Mouse (Mus musculus): Measurements from ENCODE around the gene Fmod. TPM values are rescaled to one million over a fixed set of nuclear protein-coding genes. Genes with fewer than 3 reads are reported as not detected.
A peak's percentile ranks its signal among the peaks of the same experiment; 100 is the strongest.

The Fmod gene
- polyA plus RNA-seq, 1 experiment from 2014 or later, result 2.2 TPM

- Histone ChIP-seq H3K4me3 (replicated peaks) (no peak overlapping the region), H3K4me1 (replicated peaks) (no peaks in the 10 kb centered on the region), H3K9ac (no peak overlapping the region), H3K36me3 (no peaks in the 10 kb centered on the region), H3K4me2 (no peak overlapping the region), H3K9me3 (replicated peaks) (no peaks in the 10 kb centered on the region), H3K27ac (no peak overlapping the region), H3K27me3 (no peaks in the 10 kb centered on the region)
- WGBS (ENCODE audit: insufficient replicate concordance), result 62% methylated on average over 2 of the region's 2 CpGs
- no peak for DNase-seq
- ATAC-seq (ENCODE audit: low read depth), result no peak
These were observed 2.3 kb downstream of the Fmod start for GRCm38 (mm10) chr1:134039361-134039760.

DNA sequence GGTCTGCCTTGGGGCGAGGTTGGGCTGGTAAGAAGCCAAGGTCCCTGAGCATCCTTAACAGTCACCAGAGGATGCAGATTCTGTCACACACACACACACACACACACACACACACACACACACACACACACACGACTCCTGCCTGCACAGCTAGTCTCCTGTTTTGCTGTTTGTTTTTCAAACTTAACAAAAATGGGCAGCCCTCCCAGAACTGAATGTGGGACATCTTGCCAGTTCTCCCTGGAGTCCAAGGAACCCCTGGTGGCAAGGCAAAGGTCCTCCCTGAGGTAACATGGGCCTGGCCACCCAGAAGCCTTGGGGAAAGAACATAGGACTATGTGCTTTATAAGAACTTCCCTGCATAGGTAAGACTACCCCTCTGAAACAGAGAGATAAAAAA, 4.8 kb downstream of the Fmod start:
- DNase-seq, result no peak
- 40% methylated on average over 2 of the region's 2 CpGs for WGBS (ENCODE audit: insufficient replicate concordance)
- H3K9me3 ChIP-seq (replicated peaks), result no peaks in the 10 kb centered on the region

GRCm38 (mm10) chr1:134042341-134042740, 5.3 kb downstream of the Fmod start:
- Histone ChIP-seq H3K36me3 (no peaks in the 10 kb centered on the region), H3K9me3 (replicated peaks) (no peaks in the 10 kb centered on the region), H3K9ac (no peak overlapping the region), H3K4me2 (no peak overlapping the region), H3K27me3 (0 out of 2 replicates have a peak, but pooled peaks cover 12% of the 10 kb centered on the region), H3K4me3 (replicated peaks) (no peak overlapping the region), H3K4me1 (replicated peaks) (peaks cover 14% of the 10 kb centered on the region), H3K27ac (0 out of 2 replicates have a peak overlapping the region, but pooled peaks have one; percentile 18)
- ATAC-seq (ENCODE audit: low read depth) (no peak), DNase-seq (no peak)
- 29% methylated on average over 1 of the region's 1 CpGs for WGBS (ENCODE audit: insufficient replicate concordance)

More for the DNA sequence above, 4.8 kb downstream of the Fmod start:
- ATAC-seq (ENCODE audit: low read depth), result no peak
- Histone ChIP-seq H3K4me3 (replicated peaks) (no peak overlapping the region), H3K27me3 (0 out of 2 replicates have a peak, but pooled peaks cover 8% of the 10 kb centered on the region), H3K4me2 (no peak overlapping the region), H3K36me3 (no peaks in the 10 kb centered on the region), H3K4me1 (replicated peaks) (peaks cover 11% of the 10 kb centered on the region), H3K27ac (no peak overlapping the region), H3K9ac (no peak overlapping the region)

DNA sequence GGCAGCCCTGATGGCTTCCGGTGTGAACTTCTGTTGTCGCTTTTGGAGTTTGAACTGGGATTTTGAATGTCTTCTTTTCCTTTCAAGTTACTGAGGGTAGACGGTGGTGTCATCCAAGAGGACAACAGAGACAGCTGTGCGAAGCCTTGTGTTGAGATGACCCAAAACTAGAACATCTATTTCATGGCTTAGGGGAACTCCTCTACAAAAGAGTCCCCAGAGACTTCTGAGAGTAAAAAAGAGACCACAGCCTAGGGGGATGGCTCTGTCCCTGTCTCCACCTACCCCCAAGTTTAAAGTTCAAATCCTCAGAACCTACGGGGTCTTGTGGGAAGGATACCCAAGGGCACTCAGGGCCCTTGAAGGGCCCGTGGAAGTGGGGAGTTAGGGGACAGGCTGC, 7.8 kb downstream of the Fmod start:
- no peak overlapping the region for H3K4me2 ChIP-seq
- DNase-seq (no peak), ATAC-seq (ENCODE audit: low read depth) (no peak)
- no peak overlapping the region for H3K4me3 ChIP-seq (replicated peaks)
- H3K36me3 ChIP-seq, result no peaks in the 10 kb centered on the region
- no peaks in the 10 kb centered on the region for H3K9me3 ChIP-seq (replicated peaks)
- H3K9ac ChIP-seq, result no peak overlapping the region
- H3K27ac ChIP-seq, result no peak overlapping the region
- peaks cover 14% of the 10 kb centered on the region for H3K4me1 ChIP-seq (replicated peaks)
- H3K27me3 ChIP-seq, result peaks cover 23% of the 10 kb centered on the region; the same call in 1 of the 2 replicates
- WGBS (ENCODE audit: insufficient replicate concordance), result 74% methylated on average over 6 of the region's 6 CpGs

- Histone ChIP-seq H3K4me2 (peak overlapping the region; percentile 41), H3K27me3 (peaks cover 24% of the 10 kb centered on the region), H3K4me1 (replicated peaks) (peaks cover 14% of the 10 kb centered on the region), H3K9ac (no peak overlapping the region), H3K9me3 (replicated peaks) (no peaks in the 10 kb centered on the region), H3K27ac (no peak overlapping the region), H3K4me3 (replicated peaks) (no peak overlapping the region), H3K36me3 (no peaks in the 10 kb centered on the region)
- DNase-seq (no peak), ATAC-seq (ENCODE audit: low read depth) (no peak)
- 7% methylated on average over 9 of the region's 9 CpGs for WGBS (ENCODE audit: insufficient replicate concordance)
These were observed 8.9 kb downstream of the Fmod start for GRCm38 (mm10) chr1:134045971-134046370.

GRCm38 (mm10) chr1:134046387-134046786, 9.3 kb downstream of the Fmod start:
- H3K4me3 ChIP-seq (replicated peaks), result no peak overlapping the region

DNA sequence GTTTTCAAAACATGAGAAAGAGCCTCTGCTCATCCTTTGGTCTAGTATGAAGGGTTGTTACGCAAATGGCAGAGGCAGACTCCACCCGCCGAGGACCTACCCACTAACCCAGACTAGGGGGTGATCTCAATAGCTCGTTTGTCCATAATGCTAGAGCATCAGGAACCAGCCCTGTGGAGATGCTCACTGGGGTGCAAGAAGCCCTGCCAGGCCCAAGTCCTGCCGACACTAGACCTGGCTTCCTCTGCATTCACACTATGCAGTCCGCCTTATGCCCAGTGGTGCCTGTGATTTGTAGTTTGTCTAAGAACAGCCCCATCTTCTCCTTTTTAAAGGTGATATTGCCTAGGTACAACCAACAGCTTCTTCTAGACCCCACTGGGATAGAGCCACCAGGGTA, 10.4 kb downstream of the Fmod start:
- Histone ChIP-seq H3K4me3 (replicated peaks) (no peak overlapping the region), H3K4me2 (no peak overlapping the region), H3K9me3 (replicated peaks) (no peaks in the 10 kb centered on the region), H3K4me1 (replicated peaks) (peaks cover 14% of the 10 kb centered on the region), H3K27ac (no peak overlapping the region), H3K27me3 (peaks cover 28% of the 10 kb centered on the region), H3K36me3 (no peaks in the 10 kb centered on the region), H3K9ac (no peak overlapping the region)
- DNase-seq, result no peak
- ATAC-seq (ENCODE audit: low read depth), result no peak
- WGBS (ENCODE audit: insufficient replicate concordance), result 65% methylated on average over 6 of the region's 6 CpGs

More at GRCm38 (mm10) chr1:134046387-134046786, 9.3 kb downstream of the Fmod start:
- Histone ChIP-seq H3K4me1 (replicated peaks) (peaks cover 14% of the 10 kb centered on the region), H3K27me3 (peaks cover 28% of the 10 kb centered on the region), H3K9me3 (replicated peaks) (no peaks in the 10 kb centered on the region), H3K36me3 (no peaks in the 10 kb centered on the region), H3K9ac (peak overlapping the region; percentile 29; the same call in 1 of the 2 replicates), H3K27ac (no peak overlapping the region), H3K4me2 (peak overlapping the region; percentile 41)
- 28% methylated on average over 23 of the region's 23 CpGs for WGBS (ENCODE audit: insufficient replicate concordance)
- DNase-seq (no peak), ATAC-seq (ENCODE audit: low read depth) (no peak)

DNA sequence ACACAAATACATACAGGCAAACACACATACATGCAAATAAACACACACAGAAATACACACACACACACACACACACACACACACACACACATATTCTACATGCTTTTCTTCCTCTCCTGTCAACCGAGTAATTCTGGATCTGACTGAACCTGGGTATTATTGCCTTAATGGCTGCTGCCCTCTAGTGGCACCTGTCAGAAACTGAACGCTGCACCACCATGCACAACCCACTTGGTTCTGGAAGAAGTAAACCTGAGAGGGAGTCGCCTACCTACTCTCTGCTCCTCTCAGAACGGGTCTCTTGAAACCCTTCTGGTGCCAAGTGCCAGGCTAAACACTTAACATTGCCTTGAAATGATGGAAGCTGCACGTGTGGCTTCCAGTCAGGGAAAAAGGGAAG, 11.7 kb downstream of the Fmod start:
- ATAC-seq (ENCODE audit: low read depth), result peak; percentile 27; the same call in 1 of the 2 replicates
- WGBS (ENCODE audit: insufficient replicate concordance), result 2% methylated on average over 5 of the region's 5 CpGs

GRCm38 (mm10) chr1:134049542-134049941, 12.5 kb downstream of the Fmod start:
- no peaks in the 10 kb centered on the region for H3K9me3 ChIP-seq (replicated peaks)
- WGBS (ENCODE audit: insufficient replicate concordance), result 42% methylated on average over 6 of the region's 6 CpGs
- H3K27ac ChIP-seq, result no peak overlapping the region
- no peak overlapping the region for H3K4me3 ChIP-seq (replicated peaks)
- H3K4me2 ChIP-seq, result no peak overlapping the region
- no peak for ATAC-seq (ENCODE audit: low read depth)
- no peaks in the 10 kb centered on the region for H3K36me3 ChIP-seq
- no peak overlapping the region for H3K9ac ChIP-seq
- no peak for DNase-seq
- H3K4me1 ChIP-seq (replicated peaks), result peaks cover 26% of the 10 kb centered on the region
- H3K27me3 ChIP-seq, result peaks cover 28% of the 10 kb centered on the region

More for the DNA sequence above, 11.7 kb downstream of the Fmod start:
- H3K4me1 ChIP-seq (replicated peaks), result peaks cover 19% of the 10 kb centered on the region
- no peaks in the 10 kb centered on the region for H3K36me3 ChIP-seq
- no peak overlapping the region for H3K9ac ChIP-seq
- no peak overlapping the region for H3K4me2 ChIP-seq
- H3K27ac ChIP-seq, result no peak overlapping the region
- DNase-seq, result peak; percentile 61
- no peaks in the 10 kb centered on the region for H3K9me3 ChIP-seq (replicated peaks)
- H3K4me3 ChIP-seq (replicated peaks), result no peak overlapping the region
- H3K27me3 ChIP-seq, result peaks cover 28% of the 10 kb centered on the region

DNA sequence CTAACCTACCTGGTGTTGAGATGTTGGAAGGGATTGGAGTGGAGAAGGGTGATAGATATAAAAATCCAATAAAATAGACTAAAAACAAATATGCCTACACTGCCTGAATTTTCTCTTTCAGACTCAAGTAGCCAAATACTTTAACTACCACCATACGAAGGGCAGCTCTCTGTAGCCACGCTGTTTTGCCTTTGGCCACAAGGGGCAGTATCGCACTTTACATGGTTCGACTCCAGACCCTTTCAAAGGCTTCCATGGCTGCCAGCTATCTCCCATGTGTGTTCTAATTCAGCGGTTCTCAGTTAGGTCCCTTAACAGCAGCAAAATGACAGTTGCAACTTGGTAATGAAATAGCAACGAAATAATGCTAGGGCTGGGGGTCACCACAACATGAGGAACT, 16.2 kb downstream of the Fmod start:
- peak; percentile 70 for ATAC-seq (ENCODE audit: low read depth)
- 8% methylated on average over 6 of the region's 6 CpGs for WGBS (ENCODE audit: insufficient replicate concordance)
- Histone ChIP-seq H3K9me3 (replicated peaks) (no peaks in the 10 kb centered on the region), H3K9ac (peak overlapping the region; percentile 12; the same call in 1 of the 2 replicates), H3K4me1 (replicated peaks) (peaks cover 48% of the 10 kb centered on the region), H3K27ac (peak overlapping the region; percentile 11; the same call in 1 of the 2 replicates), H3K36me3 (no peaks in the 10 kb centered on the region), H3K4me3 (replicated peaks) (no peak overlapping the region), H3K4me2 (no peak overlapping the region), H3K27me3 (peaks cover 16% of the 10 kb centered on the region; the same call in 1 of the 2 replicates)
- DNase-seq, result peak; percentile 73

DNA sequence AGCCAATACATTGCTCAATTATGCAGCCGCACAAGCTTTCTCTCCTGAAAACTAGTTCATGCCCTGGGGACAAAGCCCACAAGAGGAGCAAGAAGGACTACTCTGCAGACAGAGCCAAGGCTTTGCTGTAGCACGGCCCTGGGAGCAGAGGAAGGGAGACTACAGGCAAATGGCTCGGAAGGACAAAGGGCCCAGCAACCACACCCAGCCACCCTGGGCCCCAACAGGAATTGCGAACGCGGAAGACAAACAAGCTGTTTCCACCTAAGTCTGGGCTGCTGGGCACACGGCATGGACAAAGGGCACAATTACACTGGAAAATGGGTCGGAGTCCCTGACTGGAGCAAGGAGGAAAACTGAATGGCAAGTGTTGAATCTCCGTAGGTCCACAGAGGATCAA, 18.0 kb downstream of the Fmod start:
- H3K4me2 ChIP-seq, result no peak overlapping the region
- H3K27me3 ChIP-seq, result peaks cover 11% of the 10 kb centered on the region; the same call in 1 of the 2 replicates
- ATAC-seq (ENCODE audit: low read depth), result no peak
- 64% methylated on average over 9 of the region's 9 CpGs for WGBS (ENCODE audit: insufficient replicate concordance)
- no peak overlapping the region for H3K4me3 ChIP-seq (replicated peaks)
- H3K27ac ChIP-seq, result peak overlapping the region; percentile 14; the same call in 1 of the 2 replicates
- peaks cover 64% of the 10 kb centered on the region for H3K4me1 ChIP-seq (replicated peaks)
- H3K9me3 ChIP-seq (replicated peaks), result no peaks in the 10 kb centered on the region
- DNase-seq, result no peak
- H3K9ac ChIP-seq, result no peak overlapping the region
- no peaks in the 10 kb centered on the region for H3K36me3 ChIP-seq

GRCm38 (mm10) chr1:134055666-134056245, 18.7 kb downstream of the Fmod start:
- WGBS (ENCODE audit: insufficient replicate concordance), result 69% methylated on average over 9 of the region's 9 CpGs
- H3K4me3 ChIP-seq (replicated peaks), result no peak overlapping the region
- H3K27me3 ChIP-seq, result peaks cover 11% of the 10 kb centered on the region; the same call in 1 of the 2 replicates
- peak overlapping the region; percentile 14; the same call in 1 of the 2 replicates for H3K27ac ChIP-seq
- H3K9ac ChIP-seq, result peak overlapping the region; percentile 28; the same call in 1 of the 2 replicates
- H3K4me1 ChIP-seq (replicated peaks), result peaks cover 70% of the 10 kb centered on the region
- DNase-seq, result no peak
- H3K9me3 ChIP-seq (replicated peaks), result no peaks in the 10 kb centered on the region
- 0 out of 2 replicates have a peak overlapping the region, but pooled peaks have one; percentile 1 for H3K4me2 ChIP-seq
- no peaks in the 10 kb centered on the region for H3K36me3 ChIP-seq
- ATAC-seq (ENCODE audit: low read depth), result no peak
